Mouse (Mus musculus) small intestine, adult 2 months (tissue): ENCODE measurements at regions not wholly inside any gene's neighbourhood (a gene's known extent, or its start where the extent isn't known, plus 50 kb on each side); places are given as distances from the start of the nearest gene placed in this dataset.
"Not testable (repeated sequence)": the region's sequence is repeated elsewhere in the genome, so short reads cannot be mapped to it uniquely, and the experiment has no call there.

Experiments
- CTCF ChIP-seq: fragments of 200-500 bp; IDR thresholded peaks from 2 replicates; pipeline ENCODE4 v1.5.1; 2012; ENCODE audit warnings: low read depth, mild to moderate bottlenecking, control low read depth, inconsistent platforms, low read length, moderate library complexity, mixed read lengths; ENCODE audit not compliant: insufficient replicate concordance, insufficient read length; ENCODE audit errors: extremely low read depth
- POLR2A ChIP-seq: fragments of 200-500 bp; IDR thresholded peaks from 2 replicates; pipeline ENCODE4 v1.6.1; 2012; ENCODE audit warnings: low read depth, mild to moderate bottlenecking, control low read depth, inconsistent platforms, low read length, moderate library complexity

GRCm38 (mm10) chr2:100948632-100949031 is 675.9 kb upstream of the Rag2 start:
- not testable (repeated sequence) for TF ChIP-seq CTCF, POLR2A
